Mouse (Mus musculus): ENCODE measurements around the gene Gmppb. TPM values are rescaled to one million over a fixed set of nuclear protein-coding genes. Genes with fewer than 3 reads are reported as not detected.

Gene Gmppb
- total RNA-seq, 2 experiments from 2014 or later, result 16.7 to 17.5 TPM

DNA sequence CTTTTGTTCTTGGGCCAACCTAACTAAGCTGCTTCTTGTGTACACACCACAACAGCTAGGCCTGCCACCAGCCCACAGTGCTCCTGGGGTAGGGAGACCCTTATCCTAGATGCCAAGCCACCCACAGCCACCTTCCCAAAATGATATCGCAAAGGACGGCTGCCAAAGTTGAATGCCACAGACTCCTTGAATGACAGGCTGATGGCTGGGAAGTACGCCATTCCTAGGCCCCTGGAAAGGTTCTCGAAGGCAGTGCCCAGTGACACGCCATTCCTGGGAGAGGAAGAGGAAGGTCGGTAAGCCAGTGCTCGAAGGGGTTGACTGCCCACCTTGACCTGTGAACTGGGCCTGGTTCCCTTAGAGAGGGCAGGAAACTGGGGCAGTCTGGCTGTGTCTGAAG lies 20.5 kb downstream of the Gmppb start:
- no peak for DNase-seq (ENCODE audit: low spot score in 2 of 2)
- intact Hi-C loops (cut with DNase I), result loop anchor here (5.0 kb wide), 1 partner anchor 107 kb away; no protein-coding TSS in a partner anchor

DNA sequence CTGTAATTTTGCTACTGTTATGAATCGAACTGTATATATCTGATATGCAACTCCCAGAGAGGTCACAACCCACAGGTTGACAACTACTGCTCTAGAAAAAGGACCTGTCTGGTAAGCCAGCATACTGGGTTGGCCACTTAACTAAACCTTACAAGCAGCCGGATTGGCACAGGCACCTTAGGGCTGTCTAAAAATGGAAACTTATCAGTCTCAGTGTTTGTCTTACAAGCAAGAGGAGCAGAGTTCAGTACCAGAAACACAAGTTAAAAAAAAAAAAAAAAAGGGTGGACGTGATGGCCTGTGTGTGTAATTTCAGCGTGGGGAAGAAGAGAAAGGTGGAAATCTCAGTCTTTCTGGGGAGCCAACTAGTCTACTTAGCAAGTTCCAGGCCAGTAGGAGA lies 22.8 kb downstream of the Gmppb start:
- intact Hi-C loops (cut with DNase I), result no loop called here
- no peak for DNase-seq (ENCODE audit: low spot score in 2 of 2)

DNA sequence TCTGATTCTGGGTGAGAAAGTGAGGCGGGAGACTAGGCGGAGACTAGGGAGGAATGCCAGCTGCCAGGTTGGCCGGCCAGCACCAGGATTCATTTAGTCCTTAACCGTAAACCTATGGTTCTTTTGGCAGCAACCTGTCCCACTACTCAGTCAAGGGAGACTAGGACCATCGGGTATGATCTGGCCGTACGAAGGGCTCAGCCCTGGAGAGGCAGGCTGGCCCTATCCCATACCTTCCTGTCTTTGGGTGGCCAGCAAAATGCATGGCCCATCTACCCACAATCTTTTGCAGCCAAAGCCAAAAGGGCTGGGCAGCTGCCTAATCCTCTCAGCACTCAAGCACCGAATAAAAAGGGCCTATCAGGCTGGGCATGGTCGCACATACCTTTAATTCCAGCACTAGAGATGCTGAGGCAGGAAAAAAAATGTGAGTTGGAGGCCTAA lies 23.5 kb downstream of the Gmppb start:
- no peak for DNase-seq (ENCODE audit: low spot score in 2 of 2)
- intact Hi-C loops (cut with DNase I), result no loop called here

DNA sequence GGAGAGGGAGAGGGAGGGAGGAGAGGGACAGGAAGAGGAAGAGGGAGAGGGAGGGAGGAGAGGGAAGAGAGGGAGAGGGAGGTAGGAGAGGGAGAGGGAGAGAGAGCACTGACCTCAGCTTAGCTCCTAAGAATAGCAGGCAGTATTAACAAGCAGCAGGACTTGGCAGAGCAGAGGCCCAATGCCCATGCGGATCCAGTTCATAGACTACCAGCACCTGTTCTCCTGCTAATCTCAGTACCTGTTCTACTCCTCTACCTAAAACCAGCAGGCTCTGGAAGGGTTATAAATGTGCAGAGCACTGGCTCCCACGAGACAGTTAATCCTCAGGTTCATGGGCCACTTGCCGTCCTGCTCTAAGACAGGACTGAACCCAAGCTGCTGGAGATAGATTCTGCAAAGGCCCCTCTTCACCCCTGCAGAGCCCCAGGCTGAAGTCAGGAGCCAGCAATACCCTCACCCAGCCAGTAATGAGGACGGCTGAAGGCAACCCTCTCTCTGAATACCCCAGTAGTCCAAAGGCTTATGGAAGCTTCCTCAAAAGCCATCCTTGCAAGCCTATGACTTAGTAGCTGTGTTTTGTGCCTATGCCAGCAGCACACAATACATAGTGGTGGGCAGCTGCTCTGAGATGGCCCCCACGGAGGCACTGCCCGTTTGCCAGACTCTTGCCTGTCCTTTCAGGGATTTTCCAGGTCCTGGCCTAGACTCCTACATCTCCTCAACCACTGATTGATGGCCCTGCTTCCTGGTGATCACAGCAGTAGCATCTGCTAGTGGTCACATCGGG lies 24.3 kb downstream of the Gmppb start:
- DNase-seq (ENCODE audit: low spot score in 2 of 2), result no peak
- intact Hi-C loops (cut with DNase I), result no loop called here

DNA sequence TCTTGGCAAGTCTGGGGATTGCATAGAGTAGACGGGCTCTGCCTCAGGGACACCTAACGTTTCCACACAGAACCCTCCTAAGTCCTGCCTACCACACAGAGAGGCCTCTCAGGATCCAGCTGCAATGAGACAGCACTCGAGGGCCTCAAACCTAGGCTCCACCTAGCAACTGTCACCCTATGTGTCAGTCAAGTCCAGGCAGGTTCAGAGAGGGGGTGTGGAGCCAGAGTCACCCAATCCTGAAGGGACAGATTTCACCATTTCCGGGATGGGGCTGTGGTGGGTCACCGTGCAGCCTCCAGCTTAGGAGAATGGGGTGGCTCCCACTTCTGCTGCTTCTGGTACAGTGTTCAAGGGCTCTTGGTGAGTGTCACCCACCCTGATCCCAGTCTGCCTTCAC lies 31.1 kb downstream of the Gmppb start, which contains the start of gene Mst1:
Mst1 (plus strand) TSS at position 269 of the 400 bp plus-strand sequence.
- intact Hi-C loops (cut with DNase I), result no loop called here
- DNase-seq (ENCODE audit: low spot score in 2 of 2), result no peak

DNA sequence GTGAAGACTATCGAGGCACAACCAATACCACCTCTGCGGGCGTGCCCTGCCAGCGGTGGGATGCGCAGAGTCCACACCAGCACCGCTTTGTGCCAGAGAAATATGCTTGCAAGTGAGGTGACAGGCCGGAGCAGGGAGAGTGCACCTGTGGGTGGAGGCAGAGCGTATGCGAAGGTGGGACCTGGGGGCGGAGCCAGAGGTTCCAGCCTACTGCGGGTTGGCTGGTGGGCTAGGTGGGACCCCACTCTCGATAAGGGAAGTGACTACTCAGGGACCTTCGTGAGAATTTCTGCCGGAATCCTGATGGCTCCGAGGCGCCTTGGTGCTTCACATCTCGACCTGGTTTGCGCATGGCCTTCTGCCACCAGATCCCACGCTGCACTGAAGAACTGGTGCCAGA lies 33.5 kb downstream of the Gmppb start:
- no peak for DNase-seq (ENCODE audit: low spot score in 2 of 2)
- intact Hi-C loops (cut with DNase I), result no loop called here

DNA sequence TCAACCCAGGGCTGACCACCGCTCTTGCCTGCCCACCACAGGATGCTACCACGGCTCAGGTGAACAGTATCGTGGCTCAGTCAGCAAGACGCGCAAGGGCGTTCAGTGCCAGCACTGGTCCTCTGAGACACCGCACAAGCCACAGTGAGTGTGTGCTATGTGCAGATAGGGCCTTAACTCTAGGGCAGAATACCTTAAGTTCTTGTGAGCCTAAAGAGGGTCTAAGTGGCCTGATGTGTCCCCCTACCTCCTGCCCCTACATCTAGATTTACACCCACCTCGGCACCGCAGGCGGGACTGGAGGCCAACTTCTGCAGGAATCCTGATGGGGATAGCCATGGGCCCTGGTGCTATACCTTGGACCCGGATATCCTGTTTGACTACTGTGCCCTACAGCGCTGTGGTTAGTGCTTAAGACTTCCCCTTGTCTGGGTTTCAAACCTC lies 34.0 kb downstream of the Gmppb start, which contains the start of gene Rnf123:
Rnf123 (minus strand) TSS at position 359 of the 444 bp plus-strand sequence.
- intact Hi-C loops (cut with DNase I), result no loop called here

DNA sequence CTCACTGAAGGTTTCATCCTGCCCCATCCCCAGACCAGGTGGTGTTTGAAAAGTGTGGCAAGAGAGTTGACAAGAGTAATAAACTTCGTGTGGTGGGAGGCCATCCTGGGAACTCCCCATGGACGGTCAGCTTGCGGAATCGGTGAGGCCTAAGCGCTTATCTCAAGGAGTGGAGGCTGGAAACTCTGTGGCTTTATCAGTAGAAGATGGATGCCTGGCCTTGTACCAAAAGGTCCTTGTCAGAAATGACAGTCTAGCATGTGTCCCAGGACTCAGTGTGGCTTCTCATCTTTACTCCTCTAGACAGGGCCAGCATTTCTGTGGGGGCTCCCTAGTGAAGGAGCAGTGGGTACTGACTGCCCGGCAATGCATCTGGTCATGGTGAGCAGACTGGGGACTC lies 34.5 kb downstream of the Gmppb start:
- intact Hi-C loops (cut with DNase I), result no loop called here
- DNase-seq (ENCODE audit: low spot score in 2 of 2), result no peak

More for the DNA sequence above, 34.0 kb downstream of the Gmppb start, which contains the start of gene Rnf123:
- DNase-seq (ENCODE audit: low spot score in 2 of 2), result no peak

DNA sequence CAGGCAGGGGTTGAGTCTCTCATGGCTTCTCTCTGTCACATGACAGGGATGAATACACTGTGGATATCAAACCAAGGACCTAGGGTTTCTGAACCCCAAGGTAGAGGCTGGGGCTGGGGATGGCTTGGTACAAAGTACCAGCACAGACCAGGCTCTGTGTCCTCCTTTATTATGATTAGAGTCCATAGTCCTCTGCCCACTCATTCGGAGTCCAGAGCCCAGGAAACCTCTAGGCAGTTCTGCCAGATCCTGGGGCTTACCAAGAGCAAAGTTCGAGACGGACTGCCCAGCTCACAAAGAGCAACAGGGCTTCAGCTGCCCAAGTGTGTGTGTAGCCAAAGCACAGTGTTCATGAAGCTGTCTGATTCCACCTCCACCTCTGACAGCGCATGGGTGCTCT lies 36.2 kb downstream of the Gmppb start:
- DNase-seq (ENCODE audit: low spot score in 2 of 2), result no peak
- intact Hi-C loops (cut with DNase I), result no loop called here

DNA sequence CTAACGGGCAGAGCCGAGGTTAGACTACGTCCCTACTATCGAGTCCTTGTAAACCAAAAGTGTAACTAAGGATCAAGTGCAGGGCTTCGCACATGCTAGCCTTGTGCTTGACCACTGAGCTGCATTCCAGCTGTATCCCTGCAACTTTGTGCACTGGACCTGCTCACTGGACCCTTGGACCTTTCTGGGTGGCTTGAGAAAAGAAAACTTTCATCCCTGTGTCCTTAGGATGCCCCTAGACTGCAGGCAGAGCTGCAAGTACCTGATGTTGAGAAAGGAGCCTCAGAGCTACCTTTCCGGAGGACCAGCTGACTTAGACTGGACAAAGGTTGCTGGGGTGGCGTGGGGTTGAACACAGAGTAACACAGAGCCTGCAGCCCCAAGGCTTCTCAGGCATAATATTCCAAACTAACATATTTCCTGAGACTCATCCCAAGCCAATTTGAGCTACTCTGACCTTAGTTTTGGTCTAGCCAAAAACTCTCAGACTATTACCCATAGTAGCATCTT lies 41.6 kb downstream of the Gmppb start:
- intact Hi-C loops (cut with DNase I), result no loop called here
- no peak for DNase-seq (ENCODE audit: low spot score in 2 of 2)

DNA sequence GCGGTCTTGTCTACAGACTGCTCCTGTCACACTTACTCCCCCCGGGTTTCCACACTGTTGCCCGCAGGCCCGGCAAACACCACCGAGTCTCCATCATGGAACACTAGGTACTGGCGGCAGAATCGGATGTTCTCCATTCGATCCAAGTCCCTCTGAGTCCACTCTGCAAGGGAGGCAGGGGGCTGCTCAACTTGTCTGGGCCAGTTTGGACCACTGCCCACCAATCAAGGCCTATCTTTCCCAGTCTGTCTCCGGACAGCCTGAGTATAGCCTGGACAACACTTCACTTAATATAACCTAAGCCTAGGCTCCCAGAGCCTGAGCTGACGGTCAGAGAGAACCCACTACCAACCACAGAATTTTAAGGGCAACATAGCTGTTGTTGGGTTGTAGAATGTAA lies 44.5 kb downstream of the Gmppb start:
- intact Hi-C loops (cut with DNase I), result no loop called here
- no peak for DNase-seq (ENCODE audit: low spot score in 2 of 2)

DNA sequence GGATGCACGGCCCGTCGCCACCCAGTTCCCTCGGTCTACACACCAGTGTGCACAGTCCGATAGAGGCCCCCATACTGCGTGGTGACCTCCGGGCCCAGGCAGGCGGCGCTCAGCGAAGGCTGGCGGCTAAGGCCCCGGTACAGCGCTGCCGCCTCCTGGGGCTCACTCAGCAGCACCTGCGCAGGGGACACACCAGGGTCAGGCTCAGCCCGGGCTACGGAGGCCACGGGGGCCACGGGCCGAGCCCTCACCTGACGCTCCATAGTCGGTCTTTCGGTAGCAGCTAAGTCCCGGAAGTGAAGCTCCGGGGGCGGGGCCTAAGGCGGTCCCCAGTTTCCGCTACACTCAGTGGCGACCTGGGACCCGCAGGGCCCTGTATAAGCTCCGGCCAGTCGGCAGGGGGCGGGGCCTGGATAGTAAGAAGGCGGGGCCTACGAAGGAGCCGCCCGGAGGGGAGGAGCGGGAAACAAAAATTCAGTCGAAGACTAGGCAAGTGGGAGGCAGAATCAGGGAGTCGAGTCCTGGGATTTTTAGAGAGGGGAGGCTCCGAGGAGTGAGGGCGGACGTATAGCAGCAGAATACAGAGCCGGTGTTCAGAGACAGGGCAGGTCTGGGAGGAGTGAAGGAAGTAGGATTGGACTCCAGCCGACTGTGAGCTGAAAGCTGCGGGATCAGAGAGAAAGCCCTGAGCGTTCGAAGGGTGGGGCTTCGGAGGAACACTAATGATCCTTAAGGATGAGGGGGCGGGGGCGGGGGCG lies 45.3 kb downstream of the Gmppb start, which contains the start of gene Apeh:
Apeh (minus strand) TSS at position 423 of the 758 bp plus-strand sequence.
- intact Hi-C loops (cut with DNase I), result loop anchor here (2.0 kb wide), 1 partner anchor 190 kb away; no protein-coding TSS in a partner anchor
- peak; percentile 85 to 87 for DNase-seq (ENCODE audit: low spot score in 2 of 2)

DNA sequence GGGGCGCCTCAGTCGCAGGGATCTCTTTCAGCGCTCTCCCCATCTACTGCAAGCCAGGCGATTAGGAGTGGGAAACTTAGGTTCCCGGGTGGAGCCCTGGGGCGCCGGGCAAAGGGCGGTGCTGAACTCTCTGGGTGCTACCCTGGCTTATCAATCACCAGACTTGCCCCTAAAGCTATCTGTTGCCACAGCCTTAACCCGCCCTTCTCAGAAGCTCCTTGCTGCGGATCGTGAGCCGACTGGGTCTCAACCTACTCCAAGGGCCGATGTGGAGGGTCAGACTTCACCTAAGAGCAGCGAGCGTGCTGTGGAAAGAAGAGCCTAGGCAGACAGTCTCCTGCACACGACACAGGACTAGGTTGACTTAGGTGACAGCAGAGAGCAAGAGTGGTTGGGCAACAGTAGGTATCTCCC lies 46.0 kb downstream of the Gmppb start:
- intact Hi-C loops (cut with DNase I), result loop anchor here (1.0 to 2.0 kb wide), 2 partner anchors 106 to 190 kb away; no protein-coding TSS in a partner anchor
- DNase-seq (ENCODE audit: low spot score in 2 of 2), result no peak

DNA sequence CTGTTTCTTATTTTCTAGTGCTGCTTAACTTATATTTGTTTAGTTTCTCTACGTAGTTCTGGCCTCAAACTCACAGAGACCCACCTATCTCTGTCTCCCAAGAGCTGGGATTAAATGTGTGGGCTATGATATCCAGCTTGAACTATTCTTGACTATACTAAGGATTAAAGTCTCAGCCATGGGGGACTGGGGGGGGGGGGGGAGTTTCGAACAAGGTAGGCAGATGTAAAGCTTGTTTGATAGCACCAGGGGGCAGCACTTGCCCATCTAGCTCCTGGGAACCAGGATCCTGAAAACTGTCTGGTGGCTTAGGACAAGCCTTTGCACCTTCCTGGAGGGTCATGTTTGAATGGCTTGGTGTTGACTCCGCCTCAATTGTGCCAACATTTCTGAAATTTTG lies 46.5 kb downstream of the Gmppb start:
- intact Hi-C loops (cut with DNase I), result loop anchor here (1.0 to 2.0 kb wide), 2 partner anchors 106 to 189 kb away; no protein-coding TSS in a partner anchor
- peak; percentile 70 to 71 for DNase-seq (ENCODE audit: low spot score in 2 of 2)

DNA sequence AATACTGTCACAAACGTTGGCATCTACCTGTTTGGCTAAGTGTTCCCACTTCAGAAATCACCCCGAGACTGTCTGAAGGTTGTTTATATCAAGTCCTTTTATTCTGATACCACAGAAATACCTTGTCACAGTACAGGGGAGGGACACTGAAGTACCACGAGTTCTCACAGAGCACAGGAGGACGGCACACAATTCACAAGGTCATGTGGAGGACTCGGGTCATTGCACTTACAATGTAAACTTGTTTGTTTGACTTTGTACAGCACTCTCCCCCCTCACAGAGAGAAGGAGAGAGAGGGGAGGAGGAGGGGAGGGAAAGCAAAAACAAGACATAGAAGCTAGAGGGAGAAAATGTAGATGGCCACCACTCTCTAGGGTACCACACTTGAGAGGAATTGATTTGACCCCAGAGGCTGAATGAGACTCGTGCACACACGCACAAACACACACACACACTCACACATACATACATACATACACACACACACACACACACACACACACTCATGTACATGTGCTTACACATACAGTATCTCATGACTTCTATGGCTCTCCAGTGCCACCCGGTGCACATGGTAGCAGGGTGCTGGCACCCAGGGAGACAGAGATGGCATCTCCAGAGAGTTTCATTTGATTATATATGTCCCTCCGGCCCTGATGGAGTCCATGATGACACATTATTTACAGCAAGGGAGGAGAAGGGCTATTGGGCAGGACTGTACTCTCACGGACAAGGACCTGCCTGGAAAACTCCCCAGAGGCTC lies 47.1 kb downstream of the Gmppb start:
- no peak for DNase-seq (ENCODE audit: low spot score in 2 of 2)
- intact Hi-C loops (cut with DNase I), result loop anchor here (1.0 to 2.0 kb wide), 2 partner anchors 105 to 189 kb away; no protein-coding TSS in a partner anchor

DNA sequence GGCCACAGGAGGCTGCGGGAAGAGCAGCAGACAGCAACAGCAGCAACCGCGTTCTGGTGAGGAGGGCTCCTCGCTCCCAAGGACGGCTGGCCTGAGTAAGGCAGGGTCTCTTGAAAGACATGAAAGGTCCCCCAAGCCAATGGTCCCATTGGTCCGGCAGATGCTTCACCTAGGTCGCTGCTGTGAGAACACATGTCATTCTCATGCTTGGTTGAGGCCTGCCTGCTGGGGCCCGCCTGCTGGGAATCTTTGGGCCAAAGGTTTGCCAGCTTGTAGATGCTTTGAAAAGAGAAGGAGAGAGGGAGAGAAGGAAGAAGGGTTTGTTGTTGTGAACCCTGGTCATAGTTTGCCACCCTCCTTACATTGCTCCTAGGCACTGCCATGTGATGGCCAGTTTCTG lies 50.6 kb downstream of the Gmppb start:
- intact Hi-C loops (cut with DNase I), result no loop called here
- no peak for DNase-seq (ENCODE audit: low spot score in 2 of 2)

All from left cerebral cortex, postnatal 25 days (tissue).